Mouse (Mus musculus): ENCODE measurements at regions not wholly inside any gene's neighbourhood (a gene's known extent, or its start where the extent isn't known, plus 50 kb on each side); places are given as distances from the start of the nearest gene placed in this dataset.

DNA sequence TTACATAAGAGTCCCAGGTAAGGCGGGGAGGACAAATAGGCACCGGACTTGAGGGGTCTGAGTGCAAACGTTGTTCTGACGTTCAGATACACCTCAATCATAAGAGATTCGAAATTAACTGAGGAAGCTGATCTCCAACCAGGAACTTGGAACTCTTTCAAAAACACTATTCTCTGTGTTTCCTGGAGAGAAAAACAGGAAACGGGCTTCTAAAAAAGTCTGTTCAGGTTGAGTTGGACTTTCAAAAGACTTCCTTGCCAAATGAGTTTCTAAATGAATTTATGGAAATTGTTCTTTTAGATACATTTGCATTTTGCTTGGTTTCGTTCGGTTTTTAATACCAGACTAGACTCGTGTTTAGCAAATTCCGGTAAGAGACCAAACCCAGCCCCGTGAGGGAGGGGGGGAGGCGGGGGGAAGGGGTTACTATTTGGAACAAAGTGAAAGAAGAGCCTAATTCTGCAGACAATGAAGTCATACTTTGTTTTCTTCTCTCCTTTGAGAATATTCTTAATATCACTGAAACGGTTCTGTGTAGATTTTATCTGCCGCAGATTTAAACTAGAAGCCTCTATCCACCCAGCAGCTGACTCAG is 432.3 kb upstream of the Acvr2a start:
- no peaks in the 10 kb centered on the region for H3K9me3 ChIP-seq (ENCODE audit: control insufficient read depth, low read length)
- H3K4me1 ChIP-seq (ENCODE audit: control insufficient read depth, insufficient read depth, low read length), result no peaks in the 10 kb centered on the region
- no peak overlapping the region for H3K4me3 ChIP-seq (ENCODE audit: low read length)
- H3K27ac ChIP-seq (ENCODE audit: low read depth, low read length), result no peak overlapping the region
- H3K9ac ChIP-seq (ENCODE audit: low read depth, low read length), result no peak overlapping the region
- no peak overlapping the region for H3K4me2 ChIP-seq (replicated peaks; ENCODE audit: low read depth, low read length)
- no peak for ATAC-seq (ENCODE audit: low FRiP score, low TSS enrichment)
- no peaks in the 10 kb centered on the region for H3K27me3 ChIP-seq (ENCODE audit: control insufficient read depth, insufficient read depth, low read length)
- H3K36me3 ChIP-seq (ENCODE audit: control insufficient read depth, insufficient read depth, low read length), result no peaks in the 10 kb centered on the region
- 78% methylated on average over 14 of the region's 14 CpGs for WGBS

DNA sequence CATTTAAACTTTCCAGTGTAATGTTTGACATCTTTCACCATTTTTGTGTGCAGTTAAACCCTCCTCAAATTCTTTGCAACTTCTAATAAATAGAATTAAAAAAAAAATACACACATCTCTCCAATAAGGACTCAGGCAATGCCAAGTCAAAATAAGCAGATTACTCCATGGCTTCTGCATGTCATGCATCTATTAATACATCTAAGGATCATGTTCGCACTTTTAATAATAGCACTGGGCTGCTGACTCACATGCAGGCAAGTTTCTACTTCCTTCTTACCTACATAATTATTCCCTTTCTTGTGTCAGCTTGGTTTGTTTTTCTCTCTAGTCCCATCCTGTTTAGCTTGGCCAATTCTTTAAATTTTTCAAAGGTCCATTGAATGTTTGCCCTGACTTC is 415.4 kb upstream of the Acvr2a start:
- ATAC-seq (ENCODE audit: low FRiP score, low TSS enrichment), result no peak
- WGBS, result 81% methylated on average over 1 of the region's 1 CpGs
- H3K9ac ChIP-seq (ENCODE audit: low read depth, low read length), result no peak overlapping the region
- no peak overlapping the region for H3K27ac ChIP-seq (ENCODE audit: low read depth, low read length)
- no peaks in the 10 kb centered on the region for H3K4me1 ChIP-seq (ENCODE audit: control insufficient read depth, insufficient read depth, low read length)
- no peaks in the 10 kb centered on the region for H3K27me3 ChIP-seq (ENCODE audit: control insufficient read depth, insufficient read depth, low read length)
- H3K4me2 ChIP-seq (replicated peaks; ENCODE audit: low read depth, low read length), result no peak overlapping the region
- no peak overlapping the region for H3K4me3 ChIP-seq (ENCODE audit: low read length)
- no peaks in the 10 kb centered on the region for H3K9me3 ChIP-seq (ENCODE audit: control insufficient read depth, low read length)
- no peaks in the 10 kb centered on the region for H3K36me3 ChIP-seq (ENCODE audit: control insufficient read depth, insufficient read depth, low read length)

DNA sequence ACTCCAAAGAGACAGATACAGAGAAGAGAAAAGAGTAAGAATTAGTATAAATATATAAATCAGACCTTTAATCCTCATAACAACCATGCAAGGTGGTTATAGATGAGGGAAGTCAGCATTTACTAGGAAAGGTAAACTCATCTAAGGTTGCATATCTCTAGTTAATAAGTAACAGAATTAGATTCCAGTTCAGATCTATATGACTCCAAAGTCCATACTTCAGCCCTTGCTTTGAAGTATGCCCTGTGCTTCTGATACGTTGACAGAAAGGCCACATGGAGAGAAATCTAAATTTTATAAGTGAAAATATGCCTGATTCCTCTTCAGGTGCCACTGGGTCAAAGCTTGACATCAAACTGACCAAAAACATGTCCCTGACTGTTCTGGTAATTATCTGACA is 414.7 kb upstream of the Acvr2a start:
- H3K27me3 ChIP-seq (ENCODE audit: control insufficient read depth, insufficient read depth, low read length), result no peaks in the 10 kb centered on the region
- no peak overlapping the region for H3K4me2 ChIP-seq (replicated peaks; ENCODE audit: low read depth, low read length)
- ATAC-seq (ENCODE audit: low FRiP score, low TSS enrichment), result no peak
- 50% methylated on average over 1 of the region's 1 CpGs for WGBS
- H3K4me3 ChIP-seq (ENCODE audit: low read length), result no peak overlapping the region
- H3K27ac ChIP-seq (ENCODE audit: low read depth, low read length), result no peak overlapping the region
- H3K9me3 ChIP-seq (ENCODE audit: control insufficient read depth, low read length), result no peaks in the 10 kb centered on the region
- no peaks in the 10 kb centered on the region for H3K36me3 ChIP-seq (ENCODE audit: control insufficient read depth, insufficient read depth, low read length)
- no peak overlapping the region for H3K9ac ChIP-seq (ENCODE audit: low read depth, low read length)
- H3K4me1 ChIP-seq (ENCODE audit: control insufficient read depth, insufficient read depth, low read length), result no peaks in the 10 kb centered on the region

DNA sequence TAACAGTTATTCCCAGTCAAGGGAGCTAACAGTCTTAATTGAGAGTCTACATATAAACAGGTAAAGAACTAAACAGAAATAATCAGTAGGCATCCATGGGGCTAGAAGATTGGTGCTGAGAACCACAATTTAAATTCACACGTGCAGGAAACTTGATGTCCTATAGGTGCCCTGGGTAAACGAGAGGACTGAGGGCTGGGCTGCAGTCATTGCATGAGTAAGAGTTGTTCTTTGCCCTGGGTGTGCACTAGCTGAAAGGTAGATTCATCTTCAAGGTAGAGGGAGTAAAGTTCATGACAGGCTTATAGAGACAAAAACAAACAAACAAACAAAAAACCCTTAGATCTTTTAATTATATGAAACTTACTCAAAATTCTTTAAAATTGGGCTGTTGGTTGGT is 411.1 kb upstream of the Acvr2a start:
- Histone ChIP-seq H3K27ac (ENCODE audit: low read depth, low read length) (no peak overlapping the region), H3K9ac (ENCODE audit: low read depth, low read length) (no peak overlapping the region), H3K4me3 (ENCODE audit: low read length) (no peak overlapping the region), H3K27me3 (ENCODE audit: control insufficient read depth, insufficient read depth, low read length) (no peaks in the 10 kb centered on the region), H3K36me3 (ENCODE audit: control insufficient read depth, insufficient read depth, low read length) (no peaks in the 10 kb centered on the region), H3K4me1 (ENCODE audit: control insufficient read depth, insufficient read depth, low read length) (no peaks in the 10 kb centered on the region), H3K9me3 (ENCODE audit: control insufficient read depth, low read length) (no peaks in the 10 kb centered on the region), H3K4me2 (replicated peaks; ENCODE audit: low read depth, low read length) (no peak overlapping the region)
- 71% methylated on average over 2 of the region's 2 CpGs for WGBS
- ATAC-seq (ENCODE audit: low FRiP score, low TSS enrichment), result no peak

DNA sequence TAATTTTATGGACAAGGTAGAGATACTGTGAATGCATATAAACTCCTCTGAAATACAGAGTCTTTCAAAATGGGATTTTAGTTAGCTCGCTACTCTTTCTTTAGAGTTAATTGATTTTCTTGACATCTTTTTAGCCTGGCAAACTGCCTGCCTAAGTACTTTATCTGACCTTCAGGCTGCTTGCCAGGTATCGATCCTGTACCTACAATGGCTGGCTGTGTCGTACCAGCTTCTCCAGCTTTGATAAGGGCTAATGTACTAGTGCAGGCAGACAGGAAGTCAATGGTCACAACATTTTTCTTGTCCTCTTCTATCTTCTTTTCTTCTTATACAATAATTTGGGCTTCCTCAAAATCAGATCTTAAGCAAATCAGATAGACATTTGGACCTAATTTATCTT is 409.4 kb upstream of the Acvr2a start:
- Histone ChIP-seq H3K4me2 (replicated peaks; ENCODE audit: low read depth, low read length) (no peak overlapping the region), H3K36me3 (ENCODE audit: control insufficient read depth, insufficient read depth, low read length) (no peaks in the 10 kb centered on the region), H3K4me1 (ENCODE audit: control insufficient read depth, insufficient read depth, low read length) (no peaks in the 10 kb centered on the region), H3K9ac (ENCODE audit: low read depth, low read length) (no peak overlapping the region), H3K4me3 (ENCODE audit: low read length) (no peak overlapping the region), H3K27ac (ENCODE audit: low read depth, low read length) (no peak overlapping the region), H3K9me3 (ENCODE audit: control insufficient read depth, low read length) (no peaks in the 10 kb centered on the region), H3K27me3 (ENCODE audit: control insufficient read depth, insufficient read depth, low read length) (no peaks in the 10 kb centered on the region)
- WGBS, result 71% methylated on average over 3 of the region's 3 CpGs
- no peak for ATAC-seq (ENCODE audit: low FRiP score, low TSS enrichment)

DNA sequence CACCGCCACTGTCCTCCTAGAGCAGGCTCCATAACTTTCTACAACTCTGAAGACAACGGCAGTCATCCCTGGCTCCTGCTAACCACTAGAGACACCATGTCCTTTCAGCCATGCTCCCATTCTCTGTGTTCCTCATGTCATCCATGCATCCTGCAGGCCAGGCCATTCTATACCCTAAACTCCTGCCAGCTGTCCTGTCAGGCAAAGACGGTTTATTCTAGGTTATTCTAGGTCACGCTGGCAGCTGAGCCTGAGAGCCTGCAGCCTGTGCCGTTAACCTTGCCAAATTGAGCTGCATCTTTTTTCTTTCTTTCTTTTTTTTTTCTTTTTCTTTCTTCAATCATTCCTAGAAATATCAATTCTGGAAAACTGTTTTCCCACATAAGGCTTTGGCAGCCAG is 406.0 kb upstream of the Acvr2a start:
- ATAC-seq (ENCODE audit: low FRiP score, low TSS enrichment), result no peak
- no peaks in the 10 kb centered on the region for H3K27me3 ChIP-seq (ENCODE audit: control insufficient read depth, insufficient read depth, low read length)
- no peaks in the 10 kb centered on the region for H3K9me3 ChIP-seq (ENCODE audit: control insufficient read depth, low read length)
- WGBS, result 83% methylated on average over 5 of the region's 5 CpGs
- no peak overlapping the region for H3K9ac ChIP-seq (ENCODE audit: low read depth, low read length)
- no peaks in the 10 kb centered on the region for H3K36me3 ChIP-seq (ENCODE audit: control insufficient read depth, insufficient read depth, low read length)
- no peak overlapping the region for H3K27ac ChIP-seq (ENCODE audit: low read depth, low read length)
- H3K4me1 ChIP-seq (ENCODE audit: control insufficient read depth, insufficient read depth, low read length), result no peaks in the 10 kb centered on the region
- H3K4me2 ChIP-seq (replicated peaks; ENCODE audit: low read depth, low read length), result no peak overlapping the region
- no peak overlapping the region for H3K4me3 ChIP-seq (ENCODE audit: low read length)

DNA sequence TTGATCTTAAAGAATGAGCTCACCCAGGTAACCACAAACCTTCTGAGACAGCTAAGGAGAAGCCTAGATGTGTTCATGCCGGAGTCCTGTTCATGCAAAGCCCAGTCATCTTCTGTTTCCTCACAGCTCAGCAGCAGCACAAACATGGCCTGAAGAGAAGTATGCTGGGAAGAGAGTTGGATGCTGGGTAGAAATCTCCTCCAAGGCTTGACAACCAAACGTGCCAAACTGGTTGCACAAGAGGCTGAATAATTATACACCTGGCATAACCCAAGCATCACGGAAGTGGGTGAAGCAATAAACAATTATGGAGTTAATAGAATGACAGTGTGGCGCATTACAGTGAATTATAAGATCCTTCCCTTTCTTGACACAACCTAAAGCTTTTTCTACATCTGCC is 404.0 kb upstream of the Acvr2a start:
- no peak overlapping the region for H3K4me2 ChIP-seq (replicated peaks; ENCODE audit: low read depth, low read length)
- H3K9ac ChIP-seq (ENCODE audit: low read depth, low read length), result no peak overlapping the region
- H3K9me3 ChIP-seq (ENCODE audit: control insufficient read depth, low read length), result no peaks in the 10 kb centered on the region
- no peaks in the 10 kb centered on the region for H3K4me1 ChIP-seq (ENCODE audit: control insufficient read depth, insufficient read depth, low read length)
- no peak overlapping the region for H3K27ac ChIP-seq (ENCODE audit: low read depth, low read length)
- no peaks in the 10 kb centered on the region for H3K36me3 ChIP-seq (ENCODE audit: control insufficient read depth, insufficient read depth, low read length)
- H3K27me3 ChIP-seq (ENCODE audit: control insufficient read depth, insufficient read depth, low read length), result no peaks in the 10 kb centered on the region
- 89% methylated on average over 4 of the region's 4 CpGs for WGBS
- no peak overlapping the region for H3K4me3 ChIP-seq (ENCODE audit: low read length)
- no peak for ATAC-seq (ENCODE audit: low FRiP score, low TSS enrichment)

DNA sequence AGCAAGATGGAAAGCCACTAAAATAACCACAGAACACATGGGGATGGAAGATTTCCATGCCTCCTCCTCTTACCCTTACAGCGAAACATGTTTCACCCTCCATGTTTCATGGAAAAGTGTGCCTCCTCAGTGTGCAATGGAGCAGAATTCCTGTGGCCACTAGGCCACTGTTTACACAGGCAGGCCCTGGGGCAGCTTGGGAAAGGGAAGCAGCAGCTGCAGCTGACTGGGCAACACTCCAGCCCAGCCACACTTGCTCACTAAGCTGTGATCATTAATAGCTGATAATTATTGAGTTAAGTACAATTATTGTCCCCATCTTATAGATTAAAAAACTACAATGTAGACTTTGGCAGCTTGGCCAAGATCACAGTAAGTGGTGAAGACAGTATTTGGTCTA is 402.5 kb upstream of the Acvr2a start:
- ATAC-seq (ENCODE audit: low FRiP score, low TSS enrichment), result no peak
- H3K4me2 ChIP-seq (replicated peaks; ENCODE audit: low read depth, low read length), result no peak overlapping the region
- H3K9me3 ChIP-seq (ENCODE audit: control insufficient read depth, low read length), result no peaks in the 10 kb centered on the region
- no peaks in the 10 kb centered on the region for H3K27me3 ChIP-seq (ENCODE audit: control insufficient read depth, insufficient read depth, low read length)
- no peak overlapping the region for H3K9ac ChIP-seq (ENCODE audit: low read depth, low read length)
- H3K27ac ChIP-seq (ENCODE audit: low read depth, low read length), result no peak overlapping the region
- no peaks in the 10 kb centered on the region for H3K36me3 ChIP-seq (ENCODE audit: control insufficient read depth, insufficient read depth, low read length)
- H3K4me3 ChIP-seq (ENCODE audit: low read length), result no peak overlapping the region
- WGBS, result 68% methylated on average over 1 of the region's 1 CpGs
- no peaks in the 10 kb centered on the region for H3K4me1 ChIP-seq (ENCODE audit: control insufficient read depth, insufficient read depth, low read length)

DNA sequence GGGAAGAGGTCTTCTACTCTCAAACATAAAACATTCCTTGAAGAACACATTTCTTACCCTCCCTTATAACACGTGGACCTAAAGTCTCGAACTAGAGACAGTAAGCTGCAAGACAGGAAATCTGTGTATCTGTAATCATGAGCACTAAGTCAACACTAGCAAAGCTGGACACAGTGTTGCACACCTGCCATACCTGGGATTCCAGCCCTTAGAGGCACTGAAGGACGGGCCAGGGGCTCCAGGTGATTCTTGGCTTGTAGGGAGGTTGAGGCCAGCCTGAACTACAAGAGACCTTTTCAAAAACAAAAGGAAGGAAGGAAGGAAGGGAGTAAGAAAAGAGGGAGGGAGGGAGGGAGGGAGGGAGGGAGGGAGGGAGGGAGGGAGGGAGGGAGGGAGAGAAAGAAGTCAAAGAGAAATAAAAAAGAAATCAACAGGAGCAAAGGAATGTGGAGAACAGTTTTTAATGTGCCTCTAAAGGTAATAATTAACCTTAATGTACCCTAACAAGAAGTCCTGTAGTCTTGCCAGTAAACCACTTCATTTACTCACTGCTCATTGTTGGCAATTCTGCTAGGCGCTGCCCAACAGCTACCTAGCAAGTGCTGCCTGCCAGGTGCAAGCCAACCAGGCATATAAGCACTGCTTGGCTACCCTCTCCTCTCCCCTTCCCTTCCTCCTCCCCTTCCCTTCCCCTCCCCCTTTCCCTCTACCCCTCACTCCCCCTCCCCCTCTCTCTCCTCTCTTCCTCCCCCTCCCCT is 401.0 kb upstream of the Acvr2a start:
- no peak overlapping the region for H3K4me3 ChIP-seq (ENCODE audit: low read length)
- no peak overlapping the region for H3K27ac ChIP-seq (ENCODE audit: low read depth, low read length)
- no peak overlapping the region for H3K9ac ChIP-seq (ENCODE audit: low read depth, low read length)
- no peak overlapping the region for H3K4me2 ChIP-seq (replicated peaks; ENCODE audit: low read depth, low read length)
- no peaks in the 10 kb centered on the region for H3K9me3 ChIP-seq (ENCODE audit: control insufficient read depth, low read length)
- peak; percentile 91 for ATAC-seq (ENCODE audit: low FRiP score, low TSS enrichment)
- H3K27me3 ChIP-seq (ENCODE audit: control insufficient read depth, insufficient read depth, low read length), result no peaks in the 10 kb centered on the region
- H3K4me1 ChIP-seq (ENCODE audit: control insufficient read depth, insufficient read depth, low read length), result no peaks in the 10 kb centered on the region
- 65% methylated on average over 4 of the region's 4 CpGs for WGBS
- H3K36me3 ChIP-seq (ENCODE audit: control insufficient read depth, insufficient read depth, low read length), result no peaks in the 10 kb centered on the region

Data from kidney, embryonic 14.5 days (tissue).